Mouse (Mus musculus): ENCODE measurements around the gene Gfm1.
A peak's percentile ranks its signal among the peaks of the same experiment; 100 is the strongest.

Gfm1 gene

GRCm38 (mm10) chr3:67429999-67430380 is at the start of gene Gfm1:
Gene Gfm1, plus strand, starts transcription at chr3:67430096.
- peak; percentile 96 for DNase-seq (ENCODE audit: low read depth, low spot score)

DNA sequence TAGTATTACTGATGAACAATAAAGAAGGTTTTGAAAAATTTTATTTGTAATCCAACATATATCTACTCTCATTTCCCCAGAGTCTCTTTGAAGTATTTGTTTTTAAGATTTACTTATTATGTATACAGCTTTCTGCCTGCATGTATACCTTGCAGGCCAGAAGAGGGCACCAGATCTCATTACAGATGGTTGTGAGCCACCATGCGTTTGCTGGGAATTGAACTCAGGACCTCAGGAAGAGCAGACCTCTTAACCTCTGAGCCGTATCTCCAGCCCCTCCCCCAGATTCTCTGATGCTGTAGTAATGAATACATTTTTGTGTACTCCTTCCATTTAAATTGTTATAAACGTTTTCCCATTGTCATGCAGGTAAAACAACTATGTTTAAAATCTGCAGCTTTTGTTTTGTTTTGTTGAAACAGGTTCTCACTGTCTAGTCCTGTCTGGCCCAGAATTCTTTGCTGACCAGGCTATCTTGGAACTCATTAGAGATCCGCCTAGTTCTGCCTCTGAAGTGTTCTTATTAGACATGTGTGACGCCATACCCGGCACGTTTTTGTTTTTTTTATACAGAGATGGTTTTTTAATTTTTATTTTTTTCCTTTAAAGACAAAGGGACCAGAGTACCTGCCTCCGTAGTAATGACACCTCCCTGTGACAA is 428 bp upstream of the Gfm1 start:
- DNase-seq (ENCODE audit: low read depth, low spot score), result no peak

GRCm38 (mm10) chr3:67434011-67434410 is 4.1 kb downstream of the Gfm1 start:
- DNase-seq (ENCODE audit: low read depth, low spot score), result no peak

DNA sequence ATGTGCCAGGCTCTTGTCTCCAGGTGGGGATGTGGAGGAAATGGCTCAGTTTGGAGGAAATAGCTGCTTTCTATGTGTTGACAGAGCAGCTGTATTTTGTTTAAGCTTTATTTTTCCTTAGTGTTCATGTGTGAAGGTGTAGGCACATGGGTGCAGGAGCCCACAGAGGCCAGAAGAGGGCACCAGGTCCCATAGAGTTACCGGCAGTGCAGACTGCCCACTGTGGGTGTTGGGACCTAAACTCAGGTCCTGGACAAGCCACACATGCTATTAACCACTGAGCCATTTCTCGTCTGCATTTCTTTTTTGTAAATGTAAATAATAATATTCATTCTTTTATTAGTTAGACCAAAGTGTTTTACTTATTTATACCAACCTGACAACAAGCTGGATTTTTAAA is 17.2 kb downstream of the Gfm1 start:
- DNase-seq (ENCODE audit: low read depth, low spot score), result no peak

DNA sequence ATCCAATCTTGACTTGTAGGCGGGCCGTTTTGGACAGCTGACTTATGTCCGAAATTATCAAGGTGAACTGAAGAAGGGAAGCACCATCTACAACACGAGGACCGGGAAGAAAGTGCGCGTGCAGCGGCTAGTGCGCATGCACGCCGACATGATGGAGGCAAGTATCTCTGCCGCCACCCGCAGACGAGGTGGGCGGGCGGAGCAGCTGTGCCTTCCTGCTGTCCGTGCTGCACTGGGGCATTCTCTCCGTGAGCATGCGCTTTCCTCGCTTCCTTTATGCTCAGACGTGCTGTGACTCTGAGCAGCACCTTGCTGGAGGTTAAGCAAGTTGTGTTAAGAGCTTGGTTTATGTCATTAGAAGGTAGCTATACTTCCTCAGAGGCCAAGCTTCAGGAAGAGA is 19.8 kb downstream of the Gfm1 start:
- peak; percentile 45 for DNase-seq (ENCODE audit: low read depth, low spot score)

DNA sequence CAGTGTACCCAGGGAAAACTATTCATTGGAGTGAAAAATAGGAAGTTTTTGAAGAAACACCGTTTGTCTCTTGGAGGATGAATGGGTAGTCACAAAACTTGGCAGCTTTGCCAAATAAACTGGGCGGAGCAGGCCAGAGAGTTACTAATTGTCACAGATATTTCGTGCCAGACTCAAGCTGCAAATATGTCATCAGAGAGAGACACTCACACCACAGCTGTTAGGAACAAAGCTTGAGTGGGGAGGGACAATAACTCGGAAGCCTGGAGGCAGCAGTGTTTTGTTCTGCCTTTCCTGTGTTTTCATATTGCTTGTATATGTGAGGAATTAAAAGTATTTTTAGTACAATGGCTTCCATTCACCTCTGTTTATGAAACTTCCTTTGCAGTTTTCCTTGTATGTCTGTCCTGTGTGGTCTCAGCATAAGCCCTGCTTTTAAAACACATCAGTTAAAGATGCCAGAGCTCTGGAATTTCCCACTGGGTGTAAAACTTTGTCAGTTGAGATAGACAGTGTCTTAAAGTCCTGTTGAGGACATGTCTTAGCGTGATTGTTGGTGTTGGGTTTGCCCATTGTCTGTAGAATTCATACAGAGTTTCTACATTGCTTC is 20.8 kb downstream of the Gfm1 start:
- peak; percentile 24 for DNase-seq (ENCODE audit: low read depth, low spot score)

DNA sequence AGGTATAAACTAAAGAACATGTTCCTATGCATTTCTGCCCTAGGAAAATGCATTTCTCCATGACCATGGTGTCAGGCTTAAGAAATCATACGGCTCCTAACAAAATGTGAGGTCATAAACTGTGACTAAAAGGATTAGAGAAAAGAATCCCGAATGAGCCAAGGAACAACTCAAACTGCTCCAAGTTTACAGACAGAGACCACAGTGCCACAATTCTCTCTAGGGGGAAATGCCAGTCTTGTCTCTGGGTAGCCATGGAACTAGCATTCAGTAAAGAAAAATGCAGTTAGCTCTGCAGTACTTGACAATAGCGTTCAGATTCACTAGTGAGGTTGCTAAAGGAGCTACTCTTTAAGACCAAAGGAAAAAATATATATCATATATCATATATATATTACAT is 30.0 kb downstream of the Gfm1 start:
- no peak for DNase-seq (ENCODE audit: low read depth, low spot score)

DNA sequence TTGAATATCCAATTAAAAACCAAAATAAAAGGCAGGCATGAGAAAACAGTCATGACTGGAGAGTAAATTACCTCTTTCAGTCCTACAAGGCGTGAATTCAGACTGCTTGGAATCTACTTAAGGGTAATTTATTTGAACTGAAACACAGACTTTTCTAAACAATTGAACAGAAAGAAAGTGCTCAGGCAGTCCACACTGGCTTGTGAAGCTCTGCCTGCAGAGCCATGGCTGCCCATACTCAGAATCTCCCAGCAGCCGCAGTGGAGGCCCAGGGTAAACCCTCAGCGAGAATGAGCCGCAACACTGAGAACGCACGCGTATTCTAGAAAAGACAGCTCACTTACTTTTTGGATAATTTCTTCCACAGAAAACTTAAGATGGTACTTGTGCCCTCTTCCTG is 32.1 kb downstream of the Gfm1 start:
- DNase-seq (ENCODE audit: low read depth, low spot score), result no peak

DNA sequence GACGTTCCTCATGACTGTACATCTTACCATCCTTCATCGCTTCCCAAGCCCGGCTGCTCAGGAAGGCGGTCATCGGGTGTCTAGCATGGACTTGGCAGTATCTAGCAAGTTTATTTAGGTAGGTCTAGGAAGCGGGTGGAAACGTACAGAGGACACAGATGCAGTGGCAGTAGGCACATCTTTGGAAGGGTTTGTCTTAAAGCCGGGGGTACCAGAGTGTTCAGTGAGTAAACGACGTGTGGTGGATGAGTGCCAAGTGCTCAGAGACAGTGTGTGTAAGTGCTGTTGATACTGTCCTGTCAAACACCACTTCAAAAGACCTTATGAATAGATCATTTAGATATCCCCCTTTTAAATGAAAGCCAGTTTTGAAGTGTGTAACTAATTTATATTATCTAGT is 32.7 kb downstream of the Gfm1 start:
- no peak for DNase-seq (ENCODE audit: low read depth, low spot score)

GRCm38 (mm10) chr3:67463001-67463400 is 33.1 kb downstream of the Gfm1 start:
- peak; percentile 26 for DNase-seq (ENCODE audit: low read depth, low spot score)

DNA sequence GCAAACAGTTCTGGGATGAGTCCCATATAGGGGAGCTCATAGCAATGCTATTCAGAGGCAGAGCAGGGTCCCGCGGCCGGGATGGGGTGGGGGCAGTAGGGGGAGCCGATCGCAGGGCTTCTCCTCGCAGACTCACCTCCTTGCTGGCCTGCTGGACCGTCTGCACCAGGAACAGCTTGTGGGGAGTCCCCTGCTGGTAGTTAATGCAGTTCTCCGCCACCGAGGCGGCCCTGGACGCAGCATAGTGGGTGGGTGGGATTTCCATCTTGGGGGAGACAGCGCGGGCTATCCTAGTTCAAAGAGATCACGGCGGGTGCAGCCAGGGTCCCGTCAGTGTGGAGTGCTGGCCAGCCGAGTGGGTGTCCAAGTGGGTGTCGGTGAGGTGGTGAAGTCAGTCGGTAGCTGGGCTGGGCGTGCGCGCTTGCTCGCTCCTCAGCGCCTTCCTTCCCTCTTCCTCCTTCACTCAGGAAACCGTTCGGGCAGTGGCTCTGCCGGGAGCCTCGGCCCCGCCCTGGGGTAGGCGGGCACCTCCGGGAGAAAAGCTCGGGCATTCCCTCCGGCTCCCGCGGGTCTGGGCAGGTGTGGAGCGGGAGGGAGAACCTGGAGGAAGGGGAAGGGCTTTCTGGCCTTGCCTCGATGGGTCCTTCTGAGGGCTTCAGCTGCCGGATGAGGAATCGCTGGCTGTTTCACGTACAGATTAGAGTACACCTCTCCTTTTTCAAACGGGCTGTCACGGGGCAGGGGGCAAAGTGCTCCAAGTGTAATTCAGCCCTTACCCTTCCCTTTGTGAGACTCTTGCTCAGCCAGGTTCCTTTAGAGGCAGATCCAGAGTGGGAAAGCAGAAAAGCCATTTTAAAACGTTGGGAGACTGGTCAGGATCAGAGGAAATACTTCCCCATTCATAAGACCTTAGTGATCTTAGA is 33.8 kb downstream of the Gfm1 start, which contains the start of gene Lxn:
Lxn (minus strand) TSS at position 477 of the 923 bp plus-strand sequence.
- DNase-seq (ENCODE audit: low read depth, low spot score), result peak; percentile 77

GRCm38 (mm10) chr3:67466576-67466975 is 36.7 kb downstream of the Gfm1 start:
- DNase-seq (ENCODE audit: low read depth, low spot score), result no peak

GRCm38 (mm10) chr3:67467281-67467680 is 37.4 kb downstream of the Gfm1 start:
- no peak for DNase-seq (ENCODE audit: low read depth, low spot score)

- DNase-seq (ENCODE audit: low read depth, low spot score), result no peak
These were observed 41.7 kb downstream of the Gfm1 start for GRCm38 (mm10) chr3:67471408-67472127.

GRCm38 (mm10) chr3:67473438-67473837 is 43.5 kb downstream of the Gfm1 start:
- no peak for DNase-seq (ENCODE audit: low read depth, low spot score)

DNA sequence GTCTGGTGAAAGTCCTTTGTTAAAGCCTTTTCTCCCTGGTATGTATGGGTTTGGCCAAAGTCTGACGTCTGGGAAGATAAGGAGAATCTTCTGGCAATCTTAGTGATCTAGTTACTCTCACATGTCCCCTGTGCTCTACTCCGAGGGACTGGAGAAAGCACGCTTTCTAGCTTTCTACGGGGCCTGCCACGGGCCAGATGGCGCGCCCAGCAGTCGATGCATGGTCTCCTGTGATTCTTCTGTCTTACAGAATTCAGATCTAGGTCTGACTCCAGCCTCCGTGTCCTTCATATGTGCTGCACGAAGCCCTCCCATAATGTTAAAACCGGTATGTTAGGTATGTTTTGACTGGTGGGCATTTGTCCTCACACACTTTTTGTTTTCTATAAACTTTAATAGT is 49.9 kb downstream of the Gfm1 start:
- no peak for DNase-seq (ENCODE audit: low read depth, low spot score)

- no peak for DNase-seq (ENCODE audit: low read depth, low spot score)
These were observed 52.5 kb downstream of the Gfm1 start for GRCm38 (mm10) chr3:67482400-67482799.

DNA sequence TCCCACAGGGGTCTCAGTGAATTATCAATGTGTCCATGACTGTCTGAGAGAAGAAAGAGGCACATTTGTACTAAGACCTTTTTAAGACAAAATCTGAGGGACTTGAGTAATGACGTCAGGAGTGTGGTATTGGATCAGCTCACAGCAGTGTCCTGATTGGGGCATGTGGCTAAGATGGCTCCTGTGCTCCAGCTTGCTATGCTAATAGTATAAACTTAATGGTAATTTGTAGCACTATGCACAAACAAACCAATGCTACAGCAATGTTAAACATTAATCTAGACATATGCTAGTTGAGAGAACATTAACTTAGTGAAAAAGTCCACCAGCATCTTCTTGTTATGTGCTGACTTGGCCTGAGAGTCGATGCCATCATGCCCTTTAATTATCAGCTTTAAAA is 55.3 kb downstream of the Gfm1 start:
- DNase-seq (ENCODE audit: low read depth, low spot score), result no peak

DNA sequence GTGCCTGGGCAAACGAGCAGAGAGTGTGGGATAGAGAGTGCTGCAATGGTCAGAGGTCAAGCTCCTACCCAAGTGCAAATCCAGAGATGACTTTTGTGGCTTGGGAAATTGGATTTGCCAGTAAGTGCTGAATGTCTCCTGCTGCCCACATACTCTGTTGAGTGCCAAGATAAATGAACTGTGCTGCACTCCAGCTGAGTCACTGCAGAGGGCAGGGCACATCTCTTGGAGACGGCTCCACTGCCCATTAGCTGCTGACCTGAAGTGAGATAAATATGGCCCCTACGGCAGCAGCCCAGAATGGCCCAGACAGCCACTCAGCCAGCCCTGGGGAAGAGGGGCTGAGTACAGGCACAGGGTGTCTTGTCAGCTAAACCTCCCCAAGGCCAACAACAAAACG is 60.3 kb downstream of the Gfm1 start:
- no peak for DNase-seq (ENCODE audit: low read depth, low spot score)

DNA sequence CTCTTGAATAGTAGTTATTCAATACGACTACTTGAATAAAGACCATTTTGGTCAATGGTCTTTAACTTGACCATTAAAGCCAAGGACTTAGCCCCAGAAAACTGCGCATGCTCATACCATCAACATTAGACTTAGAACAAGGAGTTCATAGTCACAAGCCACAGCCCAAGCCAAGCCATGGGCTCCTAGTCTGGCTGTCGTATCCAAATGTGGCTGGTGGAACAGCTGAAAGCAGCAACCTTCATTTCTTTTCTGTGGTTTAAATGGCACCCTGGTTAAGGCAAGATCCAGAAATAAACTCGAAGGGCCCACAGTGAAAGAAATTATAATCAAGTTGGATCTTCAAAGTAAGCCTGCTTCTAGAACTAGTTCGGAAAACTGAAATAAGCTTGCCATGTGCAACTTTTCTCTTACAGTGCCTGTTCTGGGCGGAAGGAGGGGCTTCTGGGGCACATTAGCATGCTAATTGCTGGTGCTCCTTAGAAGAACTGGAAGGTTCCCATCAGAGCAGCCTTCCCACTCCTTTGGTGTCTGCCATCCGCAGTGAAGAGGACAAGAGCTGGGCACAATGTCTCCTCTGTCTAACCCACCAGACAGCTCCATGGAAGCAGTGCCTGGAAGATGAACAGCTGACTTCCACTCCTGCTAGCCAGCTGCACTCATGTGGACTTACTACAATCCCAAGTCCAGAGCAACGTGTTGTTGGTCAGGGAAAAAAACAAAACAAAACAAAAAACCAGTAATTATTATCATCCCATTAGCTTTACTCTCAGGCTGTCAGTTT is 62.4 kb downstream of the Gfm1 start:
- DNase-seq (ENCODE audit: low read depth, low spot score), result peak; percentile 26

DNA sequence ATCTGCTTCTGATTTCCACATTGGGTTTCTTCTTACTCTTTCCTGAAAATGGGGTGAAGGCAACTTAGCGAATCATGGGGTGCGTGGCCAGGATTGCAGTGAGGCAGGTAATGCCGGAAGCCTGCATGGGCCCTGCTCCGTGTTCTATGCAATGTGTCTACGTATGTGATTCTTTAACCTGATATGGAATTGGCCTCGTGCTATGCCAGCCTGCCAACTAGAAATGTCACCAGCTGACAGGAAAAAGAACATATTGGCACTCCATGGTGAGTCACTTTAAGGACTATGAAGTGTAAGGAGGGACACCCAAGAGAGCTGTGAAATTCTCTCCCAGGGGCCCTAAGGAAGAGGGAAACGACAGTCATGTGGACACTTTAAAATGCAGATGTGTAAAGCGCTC is 63.2 kb downstream of the Gfm1 start:
- peak; percentile 44 for DNase-seq (ENCODE audit: low read depth, low spot score)
